Mouse (Mus musculus): Measurements from ENCODE around the gene Mab21l2. TPM values are rescaled to one million over a fixed set of nuclear protein-coding genes. Genes with fewer than 3 reads are reported as not detected.

The Mab21l2 gene
- total RNA-seq, 2 experiments from 2014 or later = 0.13 TPM; not detected in 1

DNA sequence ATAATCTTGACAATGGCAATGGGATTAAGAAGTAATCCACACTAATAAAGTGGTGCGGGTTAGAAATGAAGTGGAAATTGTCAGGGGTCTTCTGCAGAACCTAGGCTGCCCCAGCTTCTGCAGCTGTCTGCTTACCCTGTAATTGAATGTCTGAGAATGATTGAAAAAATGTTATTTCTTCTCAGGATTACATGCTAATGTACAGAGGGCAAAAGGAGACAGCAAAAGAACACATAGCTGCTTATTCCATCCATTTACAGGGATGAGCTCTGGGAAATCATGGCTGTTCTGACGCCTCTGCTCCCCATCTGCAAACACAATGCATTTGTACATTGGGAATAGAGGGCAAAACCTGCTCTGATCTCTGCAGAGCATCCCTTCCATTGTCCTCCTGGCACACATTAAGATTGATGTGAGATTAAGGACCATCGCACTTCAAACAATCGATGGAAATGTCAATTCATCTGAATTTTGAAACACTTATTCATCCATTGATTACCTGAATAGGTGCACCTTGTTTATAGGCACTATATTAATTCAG is 7.3 kb downstream of the Mab21l2 start:
- no peak for DNase-seq (ENCODE audit: low spot score in 2 of 2)
- intact Hi-C loops (cut with DNase I) = no loop called here

GRCm38 (mm10) chr3:86539555-86540168 is 8.8 kb downstream of the Mab21l2 start:
- intact Hi-C loops (cut with DNase I) = loop anchor here (10.0 kb wide), 1 partner anchor 225 kb away; no protein-coding TSS in a partner anchor
- no peak for DNase-seq (ENCODE audit: low spot score in 2 of 2)

DNA sequence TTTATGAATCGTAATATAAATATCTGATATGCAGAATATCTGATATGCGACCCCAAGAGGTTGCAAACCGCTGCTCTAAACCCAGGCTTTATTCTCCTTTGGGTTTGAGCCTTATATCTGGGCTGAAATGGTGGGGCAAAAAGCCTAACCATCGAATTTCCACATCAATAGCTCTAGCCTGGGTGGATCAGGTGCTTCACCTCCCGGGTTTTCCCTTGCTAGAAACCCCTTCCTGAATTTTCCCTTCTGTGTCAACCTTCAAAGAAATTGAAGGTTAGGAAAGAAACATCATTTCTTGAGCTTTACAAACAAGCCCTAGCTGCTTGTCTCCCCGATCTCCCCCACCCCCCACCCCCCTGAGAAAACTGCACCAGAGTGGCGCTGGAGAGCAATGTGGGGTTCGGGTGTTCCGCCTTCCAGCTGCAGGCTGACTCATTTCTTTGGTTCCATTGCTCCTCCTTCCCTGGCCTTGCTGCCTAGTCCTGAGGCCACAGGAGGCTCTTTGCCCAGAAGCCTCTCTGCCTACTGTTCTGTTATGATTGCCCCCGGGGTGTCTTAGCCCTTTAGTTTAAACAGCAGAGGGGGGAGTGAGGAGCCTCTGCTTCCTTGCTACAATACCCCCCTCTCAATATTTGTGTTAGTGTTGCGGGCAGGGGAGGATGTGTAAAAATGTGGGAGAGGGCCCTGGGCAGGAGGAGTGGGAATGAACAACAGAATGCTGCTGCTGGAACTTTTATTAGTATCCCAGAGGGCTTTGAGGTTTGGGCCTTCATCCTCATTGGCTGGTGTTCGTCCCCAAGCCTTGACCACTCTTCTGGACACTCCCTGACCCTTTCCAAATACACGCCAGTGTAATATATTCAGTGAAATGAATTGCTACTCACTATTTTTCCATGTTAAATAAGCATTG is 9.5 kb downstream of the Mab21l2 start:
- DNase-seq (ENCODE audit: low spot score in 2 of 2) = no peak
- intact Hi-C loops (cut with DNase I) = loop anchor here (10.0 kb wide), 1 partner anchor 226 kb away; no protein-coding TSS in a partner anchor

DNA sequence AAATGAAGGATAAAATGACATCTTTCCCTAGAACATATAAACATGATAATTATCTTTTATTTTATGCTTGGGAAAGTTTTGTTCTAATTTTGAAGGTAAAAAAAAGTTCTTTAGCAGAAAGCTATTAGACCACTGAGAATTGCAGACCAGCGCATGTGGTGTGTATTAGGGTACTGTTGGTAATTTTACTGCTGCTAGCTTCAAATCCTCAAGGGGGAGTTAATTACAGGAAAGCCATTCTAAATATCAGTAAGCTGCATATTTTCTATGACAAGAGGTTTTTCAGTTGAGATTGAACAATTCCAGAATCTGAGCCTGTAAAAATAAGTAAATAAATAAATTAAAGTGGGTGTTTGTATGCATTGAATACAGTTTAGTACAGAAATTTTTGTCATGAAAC is 11.7 kb downstream of the Mab21l2 start:
- intact Hi-C loops (cut with DNase I) = loop anchor here (10.0 kb wide), 1 partner anchor 228 kb away; no protein-coding TSS in a partner anchor

DNA sequence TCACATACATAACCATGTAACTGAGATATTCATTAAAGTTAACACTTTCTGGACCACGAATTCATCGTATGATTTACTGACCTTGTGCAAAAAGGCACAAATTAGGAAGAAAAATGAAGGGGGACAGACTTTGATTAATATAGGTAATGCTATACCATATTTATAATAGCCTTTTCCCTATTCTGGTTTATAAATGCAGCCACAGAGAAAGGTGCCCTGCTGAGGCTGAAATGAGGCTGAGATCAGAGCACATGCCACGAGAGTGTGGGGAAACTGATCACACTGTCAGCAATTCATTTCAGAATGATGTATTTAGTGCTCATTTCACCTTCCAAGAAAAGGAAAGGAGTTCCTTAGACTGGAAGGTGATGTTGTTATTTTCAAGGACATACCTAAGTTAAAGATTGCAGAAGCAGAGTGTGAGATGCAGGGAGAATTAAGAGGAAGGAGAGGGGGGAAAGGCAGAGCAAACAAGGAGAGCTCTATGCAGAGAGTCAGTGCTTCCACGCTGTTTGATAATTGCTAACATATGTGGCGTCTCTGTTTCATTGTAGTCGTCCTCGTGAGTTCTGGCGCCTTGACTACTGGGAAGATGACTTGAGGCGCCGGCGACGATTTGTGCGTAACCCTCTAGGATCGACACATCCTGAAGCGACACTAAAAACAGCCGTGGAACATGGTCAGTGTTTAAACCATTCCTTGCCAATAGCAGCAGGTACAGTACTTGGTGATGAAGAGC is 16.7 kb downstream of the Mab21l2 start:
- no peak for DNase-seq (ENCODE audit: low spot score in 2 of 2)
- intact Hi-C loops (cut with DNase I) = loop anchor here (10.0 kb wide), 1 partner anchor 233 kb away; no protein-coding TSS in a partner anchor

More for the DNA sequence above, 11.7 kb downstream of the Mab21l2 start:
- DNase-seq (ENCODE audit: low spot score in 2 of 2) = no peak

DNA sequence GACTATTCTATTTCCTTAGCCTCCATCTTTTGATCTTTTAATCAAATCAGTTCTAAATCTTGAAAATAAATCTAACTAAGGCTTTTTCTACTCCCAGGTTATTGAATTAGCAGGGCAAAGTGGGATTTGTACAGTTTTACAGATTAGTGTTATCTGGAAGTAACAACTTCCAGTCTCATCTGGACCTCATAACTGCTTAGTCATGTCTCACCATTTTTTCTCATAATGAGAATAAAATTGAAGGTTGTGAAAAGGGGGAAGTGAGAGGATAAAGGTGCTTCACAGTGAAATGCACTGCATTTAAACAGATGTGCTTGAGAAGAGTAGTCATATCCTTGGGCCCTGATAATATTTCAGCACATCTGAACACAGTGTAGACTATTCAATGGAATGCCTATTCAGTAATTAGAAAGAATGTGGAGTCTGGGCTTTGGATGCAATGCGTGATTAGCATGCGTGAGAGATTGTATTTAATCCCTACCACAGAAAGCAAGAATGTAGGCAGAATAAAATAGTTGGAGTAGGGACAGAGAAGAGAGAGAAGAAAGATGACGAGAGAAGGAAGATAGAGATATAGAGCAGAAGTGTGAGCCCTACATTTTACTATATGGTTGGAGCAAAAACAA is 25.4 kb downstream of the Mab21l2 start:
- intact Hi-C loops (cut with DNase I) = no loop called here
- no peak for DNase-seq (ENCODE audit: low spot score in 2 of 2)

DNA sequence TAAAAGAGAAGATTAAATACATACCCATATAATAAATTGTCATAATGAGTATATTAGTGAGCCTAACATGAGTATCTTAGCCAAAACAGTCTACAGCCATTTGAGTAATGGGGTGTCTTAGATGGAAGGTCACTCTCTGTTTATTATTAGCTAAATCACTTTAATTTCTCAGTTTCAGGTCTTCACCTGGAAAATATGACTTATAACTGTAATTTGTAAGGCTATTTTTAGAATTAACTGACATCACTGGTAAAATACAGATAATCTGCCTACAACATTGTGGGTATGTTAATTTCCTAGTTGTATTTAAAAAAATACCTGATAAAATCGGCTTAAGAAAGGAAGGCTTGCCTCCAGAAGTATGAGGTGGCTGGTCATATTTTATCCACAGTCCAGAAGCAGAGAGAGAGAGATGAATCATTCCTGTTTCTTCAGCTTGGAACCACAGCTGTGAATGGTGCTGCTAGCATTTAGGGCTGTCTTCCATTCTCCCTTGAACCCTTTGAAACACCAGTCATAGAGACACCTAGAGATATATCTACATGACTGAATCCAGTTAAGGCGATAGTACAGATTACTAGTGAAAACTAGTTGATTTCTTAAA is 29.8 kb downstream of the Mab21l2 start:
- no peak for DNase-seq (ENCODE audit: low spot score in 2 of 2)
- intact Hi-C loops (cut with DNase I) = no loop called here

DNA sequence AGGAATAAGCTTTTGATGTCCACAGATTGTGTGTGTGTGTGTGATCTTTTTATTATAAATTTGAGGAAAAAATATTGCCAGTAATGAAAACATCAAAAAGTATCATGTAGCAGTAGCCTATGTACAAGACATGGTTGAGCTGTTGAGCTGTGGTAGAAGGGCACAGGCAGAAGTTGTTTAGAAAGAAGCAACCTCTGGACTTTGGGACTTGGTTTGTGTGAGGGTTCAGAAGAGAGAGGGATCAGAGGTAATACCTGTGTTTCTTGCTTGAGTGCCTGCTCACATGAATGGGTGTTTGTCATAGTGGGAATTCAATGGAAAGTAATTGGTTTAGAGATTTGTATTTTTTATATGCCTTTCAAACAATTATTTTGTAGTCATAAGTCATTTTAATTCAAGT is 47.8 kb downstream of the Mab21l2 start:
- DNase-seq (ENCODE audit: low spot score in 2 of 2) = no peak
- intact Hi-C loops (cut with DNase I) = no loop called here
